Mouse (Mus musculus) liver, postnatal 0 days (tissue): ENCODE data around the gene Camkmt.

Source experiments
- CTCF ChIP-seq: sonication (generic); IDR thresholded peaks from 2 replicates; pipeline ENCODE4 v1.5.1; 2016; ENCODE audit warnings: antibody characterized with exemption, low read depth
- EP300 ChIP-seq: IDR thresholded peaks from 2 replicates; pipeline ENCODE4 v1.6.1; 2016; ENCODE audit warnings: antibody characterized with exemption, low read depth, mild to moderate bottlenecking

GRCm38 (mm10) chr17:85258703-85259341, 168.5 kb downstream of the Camkmt start:
- TF ChIP-seq CTCF = no peak
- TF ChIP-seq EP300 = no peak
